Mouse (Mus musculus): ENCODE measurements at regions not wholly inside any gene's neighbourhood (a gene's known extent, or its start where the extent isn't known, plus 50 kb on each side); places are given as distances from the start of the nearest gene placed in this dataset.

DNA sequence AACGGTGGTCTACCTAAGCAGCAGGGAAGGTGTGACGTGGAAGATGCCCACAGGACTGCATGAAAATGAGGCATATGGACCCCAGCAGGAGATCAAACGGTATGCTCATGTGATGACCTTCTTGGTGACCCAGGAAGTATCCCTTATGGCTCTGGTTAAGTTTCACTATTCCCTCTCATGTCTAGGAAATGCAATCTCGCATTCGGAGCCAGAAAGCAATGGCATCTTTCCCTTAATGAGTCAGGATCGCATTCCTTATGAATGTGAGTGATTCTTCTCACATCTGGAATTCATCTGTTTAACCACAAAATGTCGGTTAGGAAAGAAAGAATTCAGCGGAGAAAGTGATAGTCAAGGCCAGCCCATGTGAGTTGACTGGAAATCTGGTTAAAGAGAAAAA lies 593.7 kb downstream of the Ttll7 start:
- peak; percentile 3 for DNase-seq

DNA sequence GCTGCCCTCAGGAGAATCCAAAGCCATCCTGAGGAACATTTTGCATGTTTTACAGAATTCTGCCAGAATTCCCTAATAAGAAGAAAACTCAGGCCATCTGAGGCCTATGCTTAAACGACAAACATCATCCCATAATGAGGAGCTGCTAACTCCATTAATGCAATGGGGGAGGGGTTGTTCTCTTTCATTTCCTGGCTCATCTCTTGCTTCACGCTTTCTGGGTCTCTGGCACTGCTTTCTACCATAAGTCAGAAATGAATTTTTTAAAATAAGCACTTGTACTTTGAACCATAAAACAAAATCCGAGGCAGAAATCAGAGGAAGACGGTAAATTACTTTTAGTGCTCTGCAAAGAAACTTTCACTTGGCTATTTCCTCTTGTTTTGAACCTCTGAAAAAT lies 600.0 kb downstream of the Ttll7 start:
- no peak for DNase-seq

DNA sequence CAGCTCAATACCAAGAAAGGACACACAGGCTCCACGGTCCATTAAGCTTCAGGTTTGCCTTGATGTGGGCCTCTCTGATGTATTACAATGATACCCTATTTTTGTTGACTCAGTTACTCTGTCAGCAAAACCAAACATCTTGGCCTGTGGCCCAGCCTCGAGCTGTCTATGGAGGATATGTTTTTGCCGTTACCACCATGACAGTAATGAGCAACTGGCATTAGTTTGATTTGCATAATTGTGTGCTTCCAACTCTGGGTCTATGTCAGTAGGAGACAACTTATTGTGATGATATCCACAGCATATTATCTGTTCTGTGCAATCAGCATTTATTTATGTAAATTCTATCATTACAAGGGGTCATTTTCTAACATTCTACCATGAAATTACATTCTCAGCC lies 603.2 kb downstream of the Ttll7 start:
- no peak for DNase-seq

DNA sequence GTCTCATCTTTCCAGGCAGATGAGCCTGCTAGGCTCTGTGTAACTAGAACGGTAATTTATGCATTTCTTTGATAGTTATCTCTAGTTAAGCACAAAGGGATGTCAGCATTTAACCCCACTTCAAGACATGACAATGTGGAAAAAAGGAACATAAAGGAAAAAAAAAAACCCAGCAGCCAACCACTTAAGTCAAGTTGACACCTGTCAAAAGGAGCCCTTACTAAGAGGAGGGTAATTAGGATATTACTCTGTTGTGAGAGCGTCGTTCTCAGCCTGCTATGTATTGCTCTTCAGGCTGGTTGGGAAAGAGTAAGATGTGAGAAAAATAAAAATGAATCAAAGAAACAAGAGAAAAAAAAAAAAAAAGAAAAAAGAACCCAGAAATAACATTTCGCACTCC lies 604.1 kb downstream of the Ttll7 start:
- DNase-seq: no peak

DNA sequence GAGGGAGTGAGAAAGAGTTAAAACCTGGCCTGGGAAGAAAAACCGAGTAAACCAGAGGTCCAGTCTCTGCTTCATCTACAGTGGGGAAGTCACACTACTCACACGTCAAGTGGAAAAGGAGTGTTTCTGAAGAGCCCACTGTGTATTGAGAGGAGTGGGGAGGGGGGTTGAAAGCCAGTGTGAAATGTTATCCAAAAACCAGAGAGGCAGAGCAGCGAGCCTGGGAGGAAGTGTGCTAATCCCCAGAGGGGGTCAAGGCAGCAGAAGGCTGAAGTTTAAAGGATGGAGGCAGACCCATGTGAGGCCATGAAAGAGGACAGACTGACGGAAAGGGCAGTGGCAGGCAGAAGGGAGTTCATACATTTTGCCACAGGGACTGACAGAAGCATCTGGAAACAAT lies 605.9 kb downstream of the Ttll7 start:
- DNase-seq: no peak

DNA sequence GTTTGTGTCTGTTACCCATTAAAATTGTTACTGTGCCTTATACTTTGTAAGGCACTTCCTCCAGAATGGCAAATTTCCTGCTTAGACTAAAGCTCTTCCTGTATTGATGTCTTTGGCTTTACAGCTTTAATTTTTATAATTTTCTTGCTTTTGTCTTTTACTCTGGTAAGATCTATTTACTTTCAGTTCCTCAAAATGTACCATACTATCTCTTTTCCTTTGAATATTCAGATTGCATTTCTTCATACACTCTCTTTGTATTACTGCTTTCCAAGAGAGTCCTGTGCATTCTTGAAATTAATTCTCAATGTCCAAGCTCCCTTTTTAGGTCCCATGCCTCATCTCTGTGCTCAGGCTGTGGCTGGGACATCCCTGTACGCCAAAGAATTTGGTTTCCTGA lies 627.7 kb downstream of the Ttll7 start:
- DNase-seq: no peak
